Comparison of ENCODE assay signal across 29 mouse cellular contexts in genomic region chr3:148422720-148423119, GRCm38 (mm10).
DNase-seq lines count a peak whose midpoint lies in the region; ATAC-seq and TF ChIP-seq lines count a peak whose summit lies in the region.
"Had no signal": no experiment of that assay in that cellular context is flagged by ENCODE, and none has a peak within 500 bp of the region (broad histone marks: within the 10 kb centered on the region; RNA-seq: fewer than 3 reads in every experiment).

No protein-coding gene starts in this region.

- no peak for TF ChIP-seq CTCF in intestine, postnatal 0 days (IDR thresholded peaks at IDR 0.05; ENCODE audit: low read depth)
- no peak for TF ChIP-seq CTCF in stomach, postnatal 0 days (IDR thresholded peaks at IDR 0.05; ENCODE audit: low read depth)
- TF ChIP-seq CTCF in left cerebral cortex, adult 2 months (IDR thresholded peaks at IDR 0.05), result no peak

- H3K27me3 ChIP-seq in liver, embryonic 15.5 days, result no peaks in the 10 kb centered on the region
- no peaks in the 10 kb centered on the region for H3K27me3 ChIP-seq in liver, embryonic 11.5 days (replicated peaks; ENCODE audit: control insufficient read depth, insufficient read depth, low read length)
- H3K27me3 ChIP-seq in intestine, postnatal 0 days (replicated peaks; ENCODE audit: control insufficient read depth, insufficient read depth, low read length), result 0 out of 2 replicates have a peak, but pooled peaks cover 3% of the 10 kb centered on the region
- no peaks in the 10 kb centered on the region for H3K27me3 ChIP-seq in stomach, postnatal 0 days (ENCODE audit: control insufficient read depth, insufficient read depth, low read length)
- H3K27me3 ChIP-seq: embryonic facial prominence, embryonic 15.5 days had no signal

- no peak for TF ChIP-seq EP300 in stomach, postnatal 0 days (optimal IDR thresholded peaks at IDR 0.05)

- WGBS in liver, embryonic 15.5 days (ENCODE audit: insufficient replicate concordance), result 46% methylated on average over 3 of the region's 3 CpGs
- WGBS in liver, embryonic 11.5 days, result 56% methylated on average over 3 of the region's 3 CpGs
- WGBS in intestine, postnatal 0 days, result 27% methylated on average over 3 of the region's 3 CpGs
- 35% methylated on average over 3 of the region's 3 CpGs for WGBS in stomach, postnatal 0 days

- H3K36me3 ChIP-seq in liver, embryonic 15.5 days (replicated peaks), result no peaks in the 10 kb centered on the region
- H3K36me3 ChIP-seq in liver, embryonic 11.5 days (ENCODE audit: control insufficient read depth, insufficient read depth, low read length), result no peaks in the 10 kb centered on the region
- H3K36me3 ChIP-seq in intestine, postnatal 0 days (ENCODE audit: control insufficient read depth, insufficient read depth), result no peaks in the 10 kb centered on the region
- no peaks in the 10 kb centered on the region for H3K36me3 ChIP-seq in stomach, postnatal 0 days (ENCODE audit: control insufficient read depth, insufficient read depth, low read length)
- H3K36me3 ChIP-seq: embryonic facial prominence, embryonic 10.5 days; embryonic facial prominence, embryonic 15.5 days; G1E; heart, embryonic 10.5 days; heart, embryonic 15.5 days; limb, embryonic 12.5 days; neural tube, embryonic 13.5 days had no signal

- intact Hi-C loops in left cerebral cortex, adult 2 months (cut with DNase I), result no loop called here

- H3K4me3 ChIP-seq in liver, embryonic 15.5 days (replicated peaks), result no peak overlapping the region
- H3K4me3 ChIP-seq in liver, embryonic 11.5 days (ENCODE audit: low read depth, low read length), result no peak overlapping the region
- H3K4me3 ChIP-seq in intestine, postnatal 0 days (ENCODE audit: low read depth, low read length), result no peak overlapping the region
- no peak overlapping the region for H3K4me3 ChIP-seq in stomach, postnatal 0 days (ENCODE audit: low read depth, low read length)
- H3K4me3 ChIP-seq in left cerebral cortex, adult 2 months, result no peak overlapping the region
- H3K4me3 ChIP-seq: embryonic facial prominence, embryonic 10.5 days; embryonic facial prominence, embryonic 15.5 days; heart, embryonic 10.5 days; heart, embryonic 15.5 days; limb, embryonic 12.5 days; neural tube, embryonic 13.5 days had no signal

- no peak overlapping the region for H3K4me2 ChIP-seq in liver, embryonic 15.5 days
- H3K4me2 ChIP-seq in liver, embryonic 11.5 days, result no peak overlapping the region
- H3K4me2 ChIP-seq in intestine, postnatal 0 days (replicated peaks; ENCODE audit: low read depth), result no peak overlapping the region
- H3K4me2 ChIP-seq in stomach, postnatal 0 days (replicated peaks; ENCODE audit: low read depth), result no peak overlapping the region
- H3K4me2 ChIP-seq: embryonic facial prominence, embryonic 15.5 days; heart, embryonic 15.5 days; limb, embryonic 12.5 days; midbrain, embryonic 11.5 days; neural tube, embryonic 13.5 days had no signal

- H3K9me3 ChIP-seq in liver, embryonic 15.5 days (replicated peaks), result no peaks in the 10 kb centered on the region
- H3K9me3 ChIP-seq in liver, embryonic 11.5 days (ENCODE audit: control insufficient read depth, low read length), result no peaks in the 10 kb centered on the region
- H3K9me3 ChIP-seq in intestine, postnatal 0 days (ENCODE audit: control insufficient read depth), result no peaks in the 10 kb centered on the region
- no peaks in the 10 kb centered on the region for H3K9me3 ChIP-seq in stomach, postnatal 0 days (ENCODE audit: control insufficient read depth, low read length)
- H3K9me3 ChIP-seq: embryonic facial prominence, embryonic 10.5 days; embryonic facial prominence, embryonic 15.5 days; heart, embryonic 10.5 days; heart, embryonic 15.5 days; limb, embryonic 12.5 days; neural tube, embryonic 13.5 days had no signal

- 0 out of 2 replicates have a peak, but pooled peaks have one; percentile 28 for ATAC-seq in liver, embryonic 15.5 days (ENCODE audit: insufficient read depth)
- ATAC-seq in liver, embryonic 11.5 days (replicated peaks; ENCODE audit: low FRiP score), result no peak
- ATAC-seq in intestine, postnatal 0 days, result peak; percentile 96
- peak; percentile 66 for ATAC-seq in stomach, postnatal 0 days (ENCODE audit: low FRiP score, low TSS enrichment)
- ATAC-seq in activated CD4-positive, CD25-positive, alpha-beta regulatory T cell, adult 4 months, result no peak
- ATAC-seq: forebrain, embryonic 14.5 days; hindbrain, postnatal 0 days had no signal

- no peak overlapping the region for H3K27ac ChIP-seq in liver, embryonic 15.5 days (replicated peaks)
- no peak overlapping the region for H3K27ac ChIP-seq in liver, embryonic 11.5 days (ENCODE audit: low read depth, low read length)
- peak overlapping the region; percentile 85 for H3K27ac ChIP-seq in intestine, postnatal 0 days (ENCODE audit: low read depth, low read length)
- H3K27ac ChIP-seq in stomach, postnatal 0 days (replicated peaks), result no peak overlapping the region
- no peak overlapping the region for H3K27ac ChIP-seq in left cerebral cortex, adult 2 months
- H3K27ac ChIP-seq: embryonic facial prominence, embryonic 10.5 days; embryonic facial prominence, embryonic 15.5 days; heart, embryonic 10.5 days; heart, embryonic 15.5 days; hindbrain, postnatal 0 days; limb, embryonic 12.5 days; liver, embryonic 14.5 days; neural tube, embryonic 13.5 days had no signal

- no peak for DNase-seq in liver, embryonic 11.5 days (ENCODE audit: low spot score)
- DNase-seq in NIH3T3 (ENCODE audit: low read depth), result peak; percentile 68
- DNase-seq in stomach, postnatal 0 days (ENCODE audit: low spot score), result no peak
- no peak for DNase-seq in urinary bladder, adult 2 months (ENCODE audit: low spot score)
- DNase-seq in left cerebral cortex, adult 2 months (ENCODE audit: extremely low spot score in 1 of 2, low spot score in 2 of 2), result no peak
- DNase-seq: adrenal gland, adult 2 months; adrenal gland, postnatal 36 days; cerebellum, adult 18-20 months; cerebellum, postnatal 14 days; gastrocnemius, postnatal 14 days; heart, adult 11 months; kidney, adult 18-20 months; kidney, postnatal 36 days; lung, postnatal 36 days; thymus, postnatal 14 days had no signal

- no peak overlapping the region for H3K9ac ChIP-seq in liver, embryonic 15.5 days
- H3K9ac ChIP-seq in liver, embryonic 11.5 days (ENCODE audit: low read depth, low read length), result no peak overlapping the region
- no peak overlapping the region for H3K9ac ChIP-seq in intestine, postnatal 0 days (ENCODE audit: low read depth, low read length)
- H3K9ac ChIP-seq in stomach, postnatal 0 days (ENCODE audit: low read length), result no peak overlapping the region
- H3K9ac ChIP-seq: embryonic facial prominence, embryonic 15.5 days; heart, embryonic 15.5 days; limb, embryonic 12.5 days; liver, embryonic 14.5 days; neural tube, embryonic 13.5 days had no signal

- peaks cover 18% of the 10 kb centered on the region for H3K4me1 ChIP-seq in liver, embryonic 15.5 days (replicated peaks)
- H3K4me1 ChIP-seq in liver, embryonic 11.5 days (replicated peaks; ENCODE audit: control insufficient read depth, insufficient read depth, low read length), result peaks cover 7% of the 10 kb centered on the region; the same call in 1 of the 2 replicates
- H3K4me1 ChIP-seq in intestine, postnatal 0 days (replicated peaks; ENCODE audit: control insufficient read depth, insufficient read depth, low read length), result 0 out of 2 replicates have a peak, but pooled peaks cover 5% of the 10 kb centered on the region
- H3K4me1 ChIP-seq in stomach, postnatal 0 days (replicated peaks; ENCODE audit: control insufficient read depth, insufficient read depth), result no peaks in the 10 kb centered on the region

Comparison
In these comparisons a context has a peak if more than half of its experiments do, and no peak if none do; other contexts are left out.
1. ATAC-seq: peak in liver, embryonic 15.5 days (single experiment), intestine, postnatal 0 days (single experiment) and stomach, postnatal 0 days (single experiment); none in liver, embryonic 11.5 days (single experiment) and activated CD4-positive, CD25-positive, alpha-beta regulatory T cell, adult 4 months (single experiment).